Mouse (Mus musculus): Measurements from ENCODE around the gene Taf4.

Gene Taf4

GRCm38 (mm10) chr2:179982715-179983114 is 6.3 kb upstream of the Taf4 start:
- no peak for DNase-seq (ENCODE audit: low spot score)

GRCm38 (mm10) chr2:179980616-179981015 is 4.2 kb upstream of the Taf4 start:
- no peak for DNase-seq (ENCODE audit: low spot score)

GRCm38 (mm10) chr2:179979836-179980235 is 3.4 kb upstream of the Taf4 start:
- peak; percentile 63 for DNase-seq (ENCODE audit: low spot score)

- DNase-seq (ENCODE audit: low spot score), result no peak
Observed at GRCm38 (mm10) chr2:179978250-179978649, 1.8 kb upstream of the Taf4 start.

- no peak for DNase-seq (ENCODE audit: low spot score)
Observed at GRCm38 (mm10) chr2:179977344-179978025, 1.0 kb upstream of the Taf4 start.

GRCm38 (mm10) chr2:179976295-179976627 is 185 bp downstream of the Taf4 start:
- DNase-seq (ENCODE audit: low spot score), result no peak

GRCm38 (mm10) chr2:179975851-179976250 is 595 bp downstream of the Taf4 start:
- no peak for DNase-seq (ENCODE audit: low spot score)

GRCm38 (mm10) chr2:179974651-179975471 is 1.6 kb downstream of the Taf4 start:
- DNase-seq (ENCODE audit: low spot score), result peak; percentile 41

- DNase-seq (ENCODE audit: low spot score), result no peak
Observed at GRCm38 (mm10) chr2:179973871-179974628, 2.4 kb downstream of the Taf4 start.

GRCm38 (mm10) chr2:179972406-179972805 is 4.0 kb downstream of the Taf4 start:
- no peak for DNase-seq (ENCODE audit: low spot score)

- DNase-seq (ENCODE audit: low spot score), result no peak
Observed at GRCm38 (mm10) chr2:179971891-179972290, 4.6 kb downstream of the Taf4 start.

GRCm38 (mm10) chr2:179969137-179969536 is 7.3 kb downstream of the Taf4 start:
- no peak for DNase-seq (ENCODE audit: low spot score)

GRCm38 (mm10) chr2:179967633-179968032 is 8.8 kb downstream of the Taf4 start:
- no peak for DNase-seq (ENCODE audit: low spot score)

GRCm38 (mm10) chr2:179961420-179961819 is 15.0 kb downstream of the Taf4 start:
- DNase-seq (ENCODE audit: low spot score), result no peak

GRCm38 (mm10) chr2:179960327-179960726 is 16.1 kb downstream of the Taf4 start:
- no peak for DNase-seq (ENCODE audit: low spot score)

- DNase-seq (ENCODE audit: low spot score), result no peak
Observed at GRCm38 (mm10) chr2:179959391-179959790, 17.1 kb downstream of the Taf4 start.

- DNase-seq (ENCODE audit: low spot score), result no peak
Observed at GRCm38 (mm10) chr2:179951542-179952524, 24.6 kb downstream of the Taf4 start.

GRCm38 (mm10) chr2:179948820-179949219 is 27.6 kb downstream of the Taf4 start:
- DNase-seq (ENCODE audit: low spot score), result no peak

GRCm38 (mm10) chr2:179947607-179948006 is 28.8 kb downstream of the Taf4 start:
- DNase-seq (ENCODE audit: low spot score), result no peak

- no peak for DNase-seq (ENCODE audit: low spot score)
Observed at GRCm38 (mm10) chr2:179946496-179946895, 29.9 kb downstream of the Taf4 start.

GRCm38 (mm10) chr2:179945051-179945450 is 31.4 kb downstream of the Taf4 start:
- DNase-seq (ENCODE audit: low spot score), result no peak

GRCm38 (mm10) chr2:179941696-179942095 is 34.8 kb downstream of the Taf4 start:
- no peak for DNase-seq (ENCODE audit: low spot score)
